Mouse (Mus musculus): ENCODE data around the gene Zfp882.

GRCm38 (mm10) chr8:71940293-71941208 lies 32.1 kb downstream of the Zfp882 start:
- TF ChIP-seq CTCF (IDR thresholded peaks at IDR 0.05; ENCODE audit: extremely low read depth, insufficient read length, insufficient replicate concordance, low read depth, low read length) (no peak), POLR2A (IDR thresholded peaks at IDR 0.05; ENCODE audit: low read depth, low read length) (no peak)

Data from small intestine, adult 2 months (tissue).